Mouse (Mus musculus) forelimb bud, embryonic 11.5 days (tissue): ENCODE measurements around the gene Mcidas.
A peak's percentile ranks its signal among the peaks of the same experiment; 100 is the strongest.

Source experiments
- DNase-seq: peaks from one replicate; pipeline ENCODE4 v3.0.0-alpha.2; 2012; ENCODE audit warnings: low read depth, low spot score

Mcidas gene

GRCm38 (mm10) chr13:112993531-112994152 lies at the start of gene Mcidas:
TSS of gene Mcidas (plus strand) at chr13:112993845.
- no peak for DNase-seq

GRCm38 (mm10) chr13:112945312-112945711 lies 48.3 kb upstream of the Mcidas start:
- no peak for DNase-seq

GRCm38 (mm10) chr13:112945900-112946299 lies 47.7 kb upstream of the Mcidas start:
- DNase-seq: no peak

GRCm38 (mm10) chr13:112954067-112954466 lies 39.6 kb upstream of the Mcidas start:
- no peak for DNase-seq

GRCm38 (mm10) chr13:112963081-112963480 lies 30.6 kb upstream of the Mcidas start:
- DNase-seq: no peak

- no peak for DNase-seq
Measured at GRCm38 (mm10) chr13:112964421-112964820, 29.2 kb upstream of the Mcidas start.

- DNase-seq: no peak
Measured at GRCm38 (mm10) chr13:112967267-112967666, 26.4 kb upstream of the Mcidas start.

GRCm38 (mm10) chr13:112976720-112977119 lies 16.9 kb upstream of the Mcidas start:
- DNase-seq: no peak

- DNase-seq: no peak
Measured at GRCm38 (mm10) chr13:112985605-112986450, 7.8 kb upstream of the Mcidas start.

- DNase-seq: no peak
Measured at GRCm38 (mm10) chr13:112986451-112986950, 7.1 kb upstream of the Mcidas start.

- peak; percentile 89 for DNase-seq
Measured at GRCm38 (mm10) chr13:112987532-112987943, 6.1 kb upstream of the Mcidas start, which contains the start of gene Ccno. TSS of gene Ccno (plus strand) at chr13:112987802.

GRCm38 (mm10) chr13:112987991-112988390 lies 5.7 kb upstream of the Mcidas start:
- DNase-seq: no peak

- no peak for DNase-seq
Measured at GRCm38 (mm10) chr13:112988866-112989265, 4.8 kb upstream of the Mcidas start.

- DNase-seq: no peak
Measured at GRCm38 (mm10) chr13:112989541-112989940, 4.1 kb upstream of the Mcidas start.

GRCm38 (mm10) chr13:112990346-112990745 lies 3.3 kb upstream of the Mcidas start:
- no peak for DNase-seq

GRCm38 (mm10) chr13:112994191-112994590 lies 546 bp downstream of the Mcidas start:
- DNase-seq: no peak

- DNase-seq: no peak
Measured at GRCm38 (mm10) chr13:112996407-112996806, 2.8 kb downstream of the Mcidas start.

GRCm38 (mm10) chr13:112997369-112997768 lies 3.7 kb downstream of the Mcidas start:
- DNase-seq: no peak

- no peak for DNase-seq
Measured at GRCm38 (mm10) chr13:112998427-112999201, 5.0 kb downstream of the Mcidas start.

- no peak for DNase-seq
Measured at GRCm38 (mm10) chr13:113000090-113000489, 6.4 kb downstream of the Mcidas start.

- no peak for DNase-seq
Measured at GRCm38 (mm10) chr13:113000576-113001318, 7.1 kb downstream of the Mcidas start.
